Mouse (Mus musculus) G1E-ER4 (cell line): ENCODE measurements at regions not wholly inside any gene's neighbourhood (a gene's known extent, or its start where the extent isn't known, plus 50 kb on each side); places are given as distances from the start of the nearest gene placed in this dataset.

Experiments
- GATA1 ChIP-seq: IDR thresholded peaks from one replicate; pipeline ENCODE4 v1.8.0; 2012; ENCODE audit warnings: low read length, inconsistent platforms

DNA sequence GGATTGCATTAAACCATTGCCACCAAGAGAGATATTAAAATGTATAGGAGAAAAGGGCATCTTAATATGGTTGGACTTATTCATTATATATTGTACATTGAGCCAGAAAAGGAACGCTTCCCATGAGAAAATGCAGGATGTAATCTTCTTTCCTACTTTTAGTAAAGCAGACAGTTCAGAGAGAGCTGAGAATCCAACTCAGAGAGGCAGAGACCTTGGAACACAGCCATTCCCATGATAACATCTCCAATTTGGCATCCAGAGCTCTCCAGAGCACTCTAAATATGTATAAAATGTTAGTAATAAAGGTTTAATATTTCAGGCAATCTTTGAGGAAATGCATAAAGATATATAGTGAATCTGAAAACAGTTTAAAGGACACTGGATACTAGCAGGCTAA is 199.3 kb upstream of the Asb5 start:
- no peak for TF ChIP-seq GATA1

DNA sequence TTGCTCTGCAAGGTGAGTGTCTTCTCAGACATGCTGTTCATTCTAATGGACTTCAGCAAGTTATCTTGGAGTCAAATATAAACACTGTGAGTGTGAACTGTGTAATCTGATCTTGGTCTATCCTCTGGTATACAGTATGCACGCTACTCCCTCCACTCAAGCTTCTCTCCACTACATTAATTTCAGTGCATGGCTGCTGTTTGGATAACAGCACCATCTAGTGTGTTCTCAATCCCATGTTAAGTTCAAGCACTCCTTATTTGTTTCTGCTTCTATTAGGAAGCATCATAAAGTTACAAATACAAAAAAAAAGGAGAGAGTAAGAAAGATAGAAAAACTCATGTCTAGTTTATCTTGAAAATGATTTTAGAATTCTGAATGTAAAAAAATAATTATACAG is 197.5 kb upstream of the Asb5 start:
- no peak for TF ChIP-seq GATA1

GRCm38 (mm10) chr8:54351123-54351522 is 178.3 kb upstream of the Asb5 start:
- TF ChIP-seq GATA1 = no peak

- TF ChIP-seq GATA1 = no peak
Measured at GRCm38 (mm10) chr8:54361716-54362115, 167.7 kb upstream of the Asb5 start.

- no peak for TF ChIP-seq GATA1
Measured at GRCm38 (mm10) chr8:54370501-54370900, 158.9 kb upstream of the Asb5 start.

- TF ChIP-seq GATA1 = no peak
Measured at GRCm38 (mm10) chr8:54371073-54371472, 158.3 kb upstream of the Asb5 start.

- no peak for TF ChIP-seq GATA1
Measured at GRCm38 (mm10) chr8:54372921-54373320, 156.5 kb upstream of the Asb5 start.

DNA sequence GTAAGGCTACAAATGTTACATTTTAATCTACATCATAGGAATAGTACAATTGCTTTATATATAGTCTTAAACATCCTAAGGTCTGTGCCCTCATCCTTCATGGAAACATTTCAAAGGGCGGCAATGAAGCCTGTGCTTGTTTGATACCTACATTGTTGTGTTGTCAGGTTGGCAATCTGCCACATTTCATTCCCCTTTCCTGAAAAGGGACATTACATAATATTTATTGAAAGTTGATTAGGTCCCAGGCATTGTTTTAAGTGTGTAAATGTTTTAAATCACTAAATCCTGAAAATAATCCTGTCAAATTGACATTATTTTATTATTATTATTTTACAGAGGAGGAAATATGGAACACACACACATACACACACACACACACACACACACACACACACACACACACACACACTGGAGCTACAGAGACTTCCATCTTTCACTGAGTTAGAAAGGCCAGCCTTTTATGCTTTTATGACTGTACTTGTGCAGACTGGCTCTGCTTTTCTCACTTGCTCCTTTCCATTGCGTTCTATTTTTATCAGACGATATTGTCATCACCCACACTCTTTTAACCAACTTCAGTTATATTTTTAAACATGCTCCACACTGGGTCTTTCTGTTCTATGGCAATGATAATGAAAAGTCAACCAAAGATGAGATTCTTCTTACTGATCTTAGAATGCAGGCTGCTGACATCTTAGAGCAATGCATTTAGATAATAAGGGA is 153.8 kb upstream of the Asb5 start:
- no peak for TF ChIP-seq GATA1

DNA sequence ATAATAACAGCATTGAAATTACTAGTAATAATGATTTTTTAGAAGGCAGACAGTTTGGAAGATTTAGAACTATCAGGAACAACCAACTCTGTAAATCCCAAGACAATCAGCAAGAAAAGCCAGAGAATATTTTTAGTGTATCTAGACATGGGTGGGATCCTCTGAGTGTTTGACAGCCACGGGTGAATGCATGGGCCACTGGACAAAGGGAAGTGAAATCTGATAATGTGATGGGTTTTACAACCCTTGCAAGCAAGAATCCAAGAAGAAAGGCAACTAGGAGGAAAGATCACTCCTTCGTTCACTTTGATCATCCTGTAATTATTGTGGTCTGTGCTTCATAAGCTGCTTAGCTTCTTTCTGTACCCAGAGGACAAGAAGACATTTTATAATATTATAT is 149.2 kb upstream of the Asb5 start:
- TF ChIP-seq GATA1 = no peak

DNA sequence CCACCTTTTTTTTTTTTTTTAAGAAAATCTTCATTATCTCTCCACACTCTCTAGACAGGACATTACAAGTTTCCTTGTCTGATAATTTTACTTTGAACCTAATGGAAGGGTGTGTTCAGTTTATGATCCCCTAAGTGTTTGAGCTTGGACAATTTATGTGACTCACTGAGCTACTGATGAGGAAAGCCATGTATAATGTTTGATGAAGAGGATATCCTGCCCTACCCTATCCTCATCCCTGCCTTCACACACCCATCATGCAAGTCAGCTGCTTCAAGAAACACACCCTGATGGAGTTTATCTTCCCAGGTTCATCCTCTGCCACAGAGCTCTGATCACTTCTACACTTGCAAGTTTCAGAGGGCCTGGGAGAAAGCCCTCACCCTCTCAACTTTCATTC is 136.5 kb upstream of the Asb5 start:
- TF ChIP-seq GATA1 = no peak

- no peak for TF ChIP-seq GATA1
Measured at GRCm38 (mm10) chr8:54393466-54394197, 135.7 kb upstream of the Asb5 start.

DNA sequence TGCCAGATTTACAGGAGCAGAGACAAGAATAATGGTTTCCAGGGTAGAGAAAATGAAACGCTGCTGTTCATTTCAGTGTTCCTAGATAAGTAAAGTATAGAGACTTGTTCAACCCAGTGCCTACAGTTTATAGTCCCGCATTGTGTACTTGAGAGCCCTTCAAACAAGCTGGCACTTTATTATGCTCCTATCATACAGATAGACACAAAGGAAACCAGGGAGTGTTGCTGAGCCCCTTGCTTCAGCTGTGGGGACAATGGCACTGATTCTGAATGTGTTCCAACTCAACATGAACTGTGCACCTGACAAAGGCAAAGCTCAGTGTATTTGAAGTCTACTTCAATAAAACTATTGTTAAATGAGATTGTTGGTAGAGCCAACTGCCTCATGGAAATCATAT is 123.7 kb upstream of the Asb5 start:
- no peak for TF ChIP-seq GATA1

DNA sequence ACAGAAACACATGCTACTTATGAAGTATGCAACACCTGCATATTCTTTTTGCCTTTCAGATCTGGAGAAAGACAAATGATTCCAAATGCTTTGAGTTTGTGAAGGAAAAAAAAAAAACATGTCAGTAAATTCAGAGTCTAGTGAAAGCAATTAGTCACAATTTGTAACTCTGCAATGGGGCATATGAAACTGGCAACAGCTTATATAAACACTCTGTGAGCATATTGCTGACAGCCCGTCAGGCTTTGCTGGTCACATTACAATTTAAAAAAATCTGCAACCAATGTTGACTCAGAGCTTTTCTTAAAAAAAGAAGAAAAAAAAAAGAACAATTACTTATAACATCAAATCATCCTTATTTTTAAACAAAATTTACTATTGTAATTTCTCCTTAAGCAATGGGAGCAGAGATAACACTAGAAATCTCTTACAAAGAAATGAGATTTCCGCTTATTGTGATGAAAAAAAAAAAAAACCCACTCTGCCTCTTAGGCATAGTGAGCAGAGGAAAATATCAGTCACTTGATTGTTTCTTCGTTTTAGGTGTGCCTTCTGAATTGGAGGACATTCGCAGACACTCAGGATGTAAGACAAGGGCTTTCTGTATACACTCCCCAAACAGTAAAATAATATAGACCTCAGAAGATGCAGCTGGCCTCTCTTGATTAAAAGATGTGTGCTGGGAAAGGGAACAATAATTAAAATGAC is 115.1 kb upstream of the Asb5 start:
- no peak for TF ChIP-seq GATA1

GRCm38 (mm10) chr8:54416691-54417090 is 112.7 kb upstream of the Asb5 start:
- no peak for TF ChIP-seq GATA1

GRCm38 (mm10) chr8:54418035-54418434 is 111.3 kb upstream of the Asb5 start:
- no peak for TF ChIP-seq GATA1

- TF ChIP-seq GATA1 = no peak
Measured at GRCm38 (mm10) chr8:54420339-54421098, 108.9 kb upstream of the Asb5 start.
